Mouse (Mus musculus) 416B (cell line): ENCODE data around the gene Padi4.
A peak's percentile ranks its signal among the peaks of the same experiment; 100 is the strongest.

Experiments used
- DNase-seq: peaks from one replicate; pipeline ENCODE4 v3.0.0; 2011; ENCODE audit warnings: low read depth

The Padi4 gene

GRCm38 (mm10) chr4:140740655-140741054, 33.4 kb downstream of the Padi4 start:
- peak; percentile 58 for DNase-seq

GRCm38 (mm10) chr4:140732871-140733270, 41.2 kb downstream of the Padi4 start:
- no peak for DNase-seq

GRCm38 (mm10) chr4:140731654-140732053, 42.4 kb downstream of the Padi4 start:
- DNase-seq, result no peak

DNA sequence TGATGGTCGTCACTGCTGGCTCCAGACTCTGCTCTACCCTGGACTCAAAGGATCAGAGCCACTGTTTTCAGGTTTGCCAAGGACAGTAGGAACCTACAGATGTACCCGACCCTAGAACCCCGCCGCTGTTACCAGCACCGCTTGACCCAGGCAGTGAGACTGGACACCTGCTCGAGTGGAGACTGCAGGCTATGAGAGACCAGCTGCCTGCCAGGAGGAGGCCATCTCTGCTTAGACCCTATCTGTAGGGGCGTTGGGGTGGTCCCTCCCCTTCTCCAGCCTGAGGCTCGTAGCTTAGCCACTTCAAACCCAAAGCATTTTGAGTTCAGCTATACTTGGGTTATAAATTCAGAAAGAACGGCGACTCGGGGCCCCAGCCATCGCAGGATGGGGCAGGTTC, 47.1 kb downstream of the Padi4 start:
- DNase-seq, result no peak

GRCm38 (mm10) chr4:140724739-140725138, 49.3 kb downstream of the Padi4 start:
- no peak for DNase-seq

DNA sequence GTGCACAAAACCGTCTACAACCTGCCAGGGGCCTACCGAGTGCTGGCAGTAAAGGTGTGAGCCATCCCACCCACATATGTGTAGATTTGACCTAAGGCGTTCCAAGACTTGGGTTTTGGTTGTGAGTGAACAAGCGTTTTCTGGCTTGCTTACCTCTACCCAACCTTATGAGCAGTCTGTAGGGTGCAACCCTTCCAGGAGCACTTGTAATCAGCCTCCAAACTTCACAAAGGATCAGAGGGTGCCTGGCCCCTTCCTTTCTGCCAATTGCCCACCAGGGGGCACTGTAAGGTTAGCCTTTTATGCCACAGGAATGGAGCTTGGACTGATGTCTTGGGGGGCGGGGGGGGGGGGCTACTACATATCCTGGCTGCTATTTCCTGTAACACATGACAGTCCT, 50.2 kb downstream of the Padi4 start:
- peak; percentile 62 for DNase-seq

GRCm38 (mm10) chr4:140723192-140723591, 50.8 kb downstream of the Padi4 start:
- no peak for DNase-seq

- DNase-seq, result no peak
Observed at GRCm38 (mm10) chr4:140722710-140723109, 51.3 kb downstream of the Padi4 start.

GRCm38 (mm10) chr4:140721968-140722490, 52.0 kb downstream of the Padi4 start:
- no peak for DNase-seq

GRCm38 (mm10) chr4:140720091-140720490, 53.9 kb downstream of the Padi4 start:
- DNase-seq, result no peak

DNA sequence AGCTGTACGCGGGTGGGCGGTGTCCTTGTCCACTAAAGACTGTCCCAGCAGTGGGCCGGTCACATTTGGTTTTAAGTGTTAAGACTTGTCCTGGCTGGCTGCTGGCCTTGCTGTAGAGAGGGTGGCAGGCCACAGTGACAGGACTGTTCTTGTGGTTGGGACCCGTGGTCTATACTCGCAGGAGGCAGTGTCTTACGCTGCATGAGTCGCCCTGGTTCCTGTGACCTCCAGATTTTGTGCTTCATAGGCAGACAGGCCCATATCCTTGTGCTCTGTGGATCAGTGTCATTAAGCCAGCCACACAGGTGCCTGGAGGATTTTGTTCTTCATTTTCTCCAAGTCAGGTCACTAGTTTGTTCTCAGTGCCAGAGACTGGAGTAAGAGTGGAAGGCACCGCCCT, 55.6 kb downstream of the Padi4 start:
- peak; percentile 52 for DNase-seq

GRCm38 (mm10) chr4:140716994-140717393, 57.0 kb downstream of the Padi4 start:
- no peak for DNase-seq

- DNase-seq, result no peak
Observed at GRCm38 (mm10) chr4:140714586-140714985, 59.5 kb downstream of the Padi4 start.

GRCm38 (mm10) chr4:140713480-140714365, 60.3 kb downstream of the Padi4 start:
- DNase-seq, result peak; percentile 76

- DNase-seq, result no peak
Observed at GRCm38 (mm10) chr4:140711360-140711759, 62.7 kb downstream of the Padi4 start.

DNA sequence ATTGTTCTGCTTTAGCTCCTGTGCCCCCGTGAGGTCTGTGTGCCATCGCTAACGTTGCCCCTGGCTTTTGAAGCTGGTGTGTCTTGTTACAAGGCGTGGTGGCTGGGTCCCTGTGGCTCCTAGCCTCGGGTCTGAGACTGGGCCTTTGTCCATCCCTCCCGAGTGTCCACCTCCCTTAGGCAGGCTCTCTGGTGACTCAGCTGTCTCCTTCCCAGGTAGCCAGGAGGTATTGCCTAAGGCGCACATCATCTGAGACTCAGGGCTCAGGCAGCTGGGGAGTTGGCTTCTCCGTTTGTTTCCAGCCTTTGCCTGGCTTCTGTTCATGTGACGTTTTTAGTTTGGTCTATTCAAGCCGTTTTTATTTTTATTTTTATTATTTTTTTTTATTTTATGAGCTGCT, 63.3 kb downstream of the Padi4 start:
- DNase-seq, result no peak

GRCm38 (mm10) chr4:140709617-140710016, 64.4 kb downstream of the Padi4 start:
- DNase-seq, result no peak

DNA sequence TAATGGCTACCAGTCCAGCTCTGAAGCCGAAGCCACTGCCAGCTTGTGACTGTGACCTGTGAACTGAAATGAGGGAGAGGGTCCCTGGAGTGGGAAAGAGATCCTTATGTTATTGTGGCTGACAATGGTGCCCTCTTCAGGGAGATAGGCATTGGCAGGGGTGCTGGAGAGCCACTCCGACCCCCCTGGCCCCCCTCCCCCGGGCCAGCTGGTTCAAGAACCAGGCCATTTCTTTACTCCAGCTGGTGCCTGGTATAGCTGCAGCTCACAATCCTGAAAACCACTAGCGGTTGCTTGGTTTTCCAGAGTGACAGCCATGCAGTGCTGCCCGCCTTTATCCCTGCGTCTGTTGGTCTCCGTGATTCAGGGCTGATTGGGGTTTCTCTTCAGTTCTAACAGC, 64.9 kb downstream of the Padi4 start:
- DNase-seq, result no peak

- no peak for DNase-seq
Observed at GRCm38 (mm10) chr4:140708297-140708927, 65.6 kb downstream of the Padi4 start.

DNA sequence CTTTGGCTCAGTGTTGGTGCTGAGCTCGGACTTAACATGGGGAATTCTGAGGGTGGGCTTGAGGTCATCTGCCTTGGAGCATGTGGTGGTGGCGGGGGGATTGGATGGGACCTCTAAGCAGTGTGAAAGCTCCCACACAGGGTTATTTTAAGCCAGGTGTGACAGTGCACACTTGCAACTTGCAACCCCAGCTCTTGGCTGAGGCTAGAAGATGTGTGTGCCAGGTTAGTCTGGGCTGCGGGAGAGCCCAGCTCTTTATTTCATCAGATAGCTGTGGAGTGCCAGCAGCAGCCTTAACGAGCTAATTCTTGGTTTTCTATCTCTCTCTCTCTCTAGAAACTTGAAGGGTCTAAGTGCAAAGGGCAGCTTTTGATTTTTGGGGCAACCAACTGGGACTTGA, 66.4 kb downstream of the Padi4 start:
- DNase-seq, result no peak

- peak; percentile 80 for DNase-seq
Observed at GRCm38 (mm10) chr4:140704166-140704565, 69.9 kb downstream of the Padi4 start.

GRCm38 (mm10) chr4:140703636-140704035, 70.4 kb downstream of the Padi4 start:
- no peak for DNase-seq
